Mouse (Mus musculus): ENCODE data around the gene Dennd2c.
A peak's percentile ranks its signal among the peaks of the same experiment; 100 is the strongest.

Dennd2c gene

GRCm38 (mm10) chr3:103102454-103103390, at the start of gene Dennd2c:
TSS of gene Dennd2c (plus strand) at chr3:103102604.
- DNase-seq (ENCODE audit: low read depth, low spot score), result peak; percentile 95

- DNase-seq (ENCODE audit: low read depth, low spot score), result no peak
Observed at GRCm38 (mm10) chr3:103056016-103056595, 46.3 kb upstream of the Dennd2c start.

GRCm38 (mm10) chr3:103057752-103058151, 44.7 kb upstream of the Dennd2c start:
- DNase-seq (ENCODE audit: low read depth, low spot score), result no peak

GRCm38 (mm10) chr3:103058207-103059157, 43.9 kb upstream of the Dennd2c start, which contains the start of gene Nras:
TSS of gene Nras (plus strand) at chr3:103058285.
- DNase-seq (ENCODE audit: low read depth, low spot score), result peak; percentile 93

GRCm38 (mm10) chr3:103066927-103067326, 35.5 kb upstream of the Dennd2c start:
- DNase-seq (ENCODE audit: low read depth, low spot score), result no peak

GRCm38 (mm10) chr3:103068971-103069370, 33.4 kb upstream of the Dennd2c start:
- DNase-seq (ENCODE audit: low read depth, low spot score), result no peak

GRCm38 (mm10) chr3:103073771-103074170, 28.6 kb upstream of the Dennd2c start, which contains the start of gene Ampd1:
TSS of gene Ampd1 (plus strand) at chr3:103074014.
- DNase-seq (ENCODE audit: low read depth, low spot score), result no peak

- DNase-seq (ENCODE audit: low read depth, low spot score), result no peak
Observed at GRCm38 (mm10) chr3:103075871-103076270, 26.5 kb upstream of the Dennd2c start.

GRCm38 (mm10) chr3:103076476-103076875, 25.9 kb upstream of the Dennd2c start:
- DNase-seq (ENCODE audit: low read depth, low spot score), result no peak

- DNase-seq (ENCODE audit: low read depth, low spot score), result no peak
Observed at GRCm38 (mm10) chr3:103079301-103079700, 23.1 kb upstream of the Dennd2c start.

GRCm38 (mm10) chr3:103081051-103081450, 21.4 kb upstream of the Dennd2c start:
- DNase-seq (ENCODE audit: low read depth, low spot score), result peak; percentile 37

- DNase-seq (ENCODE audit: low read depth, low spot score), result no peak
Observed at GRCm38 (mm10) chr3:103081861-103082453, 20.4 kb upstream of the Dennd2c start.

- no peak for DNase-seq (ENCODE audit: low read depth, low spot score)
Observed at GRCm38 (mm10) chr3:103082761-103083160, 19.6 kb upstream of the Dennd2c start.

GRCm38 (mm10) chr3:103085986-103086385, 16.4 kb upstream of the Dennd2c start:
- peak; percentile 98 for DNase-seq (ENCODE audit: low read depth, low spot score)

GRCm38 (mm10) chr3:103091753-103092152, 10.7 kb upstream of the Dennd2c start:
- DNase-seq (ENCODE audit: low read depth, low spot score), result no peak

GRCm38 (mm10) chr3:103098662-103099061, 3.7 kb upstream of the Dennd2c start:
- DNase-seq (ENCODE audit: low read depth, low spot score), result peak; percentile 85

- no peak for DNase-seq (ENCODE audit: low read depth, low spot score)
Observed at GRCm38 (mm10) chr3:103099667-103100066, 2.7 kb upstream of the Dennd2c start.

- DNase-seq (ENCODE audit: low read depth, low spot score), result peak; percentile 46
Observed at GRCm38 (mm10) chr3:103100735-103101134, 1.7 kb upstream of the Dennd2c start.

GRCm38 (mm10) chr3:103101194-103101593, 1.2 kb upstream of the Dennd2c start:
- no peak for DNase-seq (ENCODE audit: low read depth, low spot score)

- DNase-seq (ENCODE audit: low read depth, low spot score), result peak; percentile 71
Observed at GRCm38 (mm10) chr3:103101909-103102308, 495 bp upstream of the Dennd2c start.
